In the genomic region with DNA sequence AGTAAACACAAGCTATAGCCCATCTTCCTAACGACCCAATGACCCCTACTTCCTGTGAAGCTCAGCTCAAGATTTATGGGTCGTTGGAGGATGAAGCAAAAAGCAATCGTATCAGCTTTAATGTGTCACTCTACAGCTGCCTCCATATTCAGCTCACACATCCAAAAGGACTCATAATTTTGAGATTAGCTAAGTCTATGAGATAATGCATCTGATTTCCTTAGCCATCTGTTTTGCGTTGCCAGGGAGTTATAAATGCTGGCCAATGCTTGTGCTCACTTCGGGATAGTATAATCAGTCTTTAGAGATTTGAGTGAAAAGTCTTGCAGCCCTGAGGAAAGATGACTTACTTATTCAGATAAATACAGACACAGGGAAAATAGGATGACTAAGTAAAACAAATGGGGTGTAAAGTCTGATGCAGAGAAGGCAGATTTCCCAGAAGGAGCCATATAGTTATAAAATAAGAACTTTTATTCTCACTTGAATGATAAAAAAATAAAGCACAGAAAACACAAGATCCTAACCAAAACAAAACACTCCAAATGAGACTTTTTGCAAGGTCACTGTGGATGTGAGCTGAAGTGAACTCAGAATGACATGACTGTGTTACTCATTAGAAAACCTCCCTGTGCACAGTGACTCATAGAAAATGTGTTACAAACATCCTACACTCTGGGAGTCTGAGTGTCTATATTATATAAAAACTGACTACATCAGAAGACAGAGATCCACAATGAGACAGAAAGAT, we compare ENCODE assay signal across 12 mouse cellular contexts.
A peak's percentile ranks its signal among the peaks of the same experiment; 100 is the strongest.
DNase-seq lines count a peak whose midpoint lies in the region; ATAC-seq and TF ChIP-seq lines count a peak whose summit lies in the region.
"Had no signal": no experiment of that assay in that cellular context is flagged by ENCODE, and none has a peak within 500 bp of the region (broad histone marks: within the 10 kb centered on the region; RNA-seq: fewer than 3 reads in every experiment).

No protein-coding gene starts in this region.

- 0 out of 2 replicates have a peak, but pooled peaks have one; percentile 15 for ATAC-seq in intestine, embryonic 15.5 days
- ATAC-seq in intestine, embryonic 16.5 days = no peak
- ATAC-seq in midbrain, embryonic 11.5 days (ENCODE audit: low FRiP score) = no peak
- ATAC-seq in midbrain, embryonic 16.5 days = no peak
- ATAC-seq in hindbrain, embryonic 11.5 days (ENCODE audit: low FRiP score) = no peak
- ATAC-seq: inflammation-experienced regulatory T-cells, adult 6 months had no signal

- H3K9ac ChIP-seq in intestine, embryonic 15.5 days = no peak overlapping the region
- no peak overlapping the region for H3K9ac ChIP-seq in intestine, embryonic 16.5 days (ENCODE audit: low read depth, low read length)
- no peak overlapping the region for H3K9ac ChIP-seq in midbrain, embryonic 11.5 days (ENCODE audit: low read length)
- no peak overlapping the region for H3K9ac ChIP-seq in midbrain, embryonic 16.5 days (ENCODE audit: low read depth, low read length)
- H3K9ac ChIP-seq in hindbrain, embryonic 11.5 days (ENCODE audit: low read depth, low read length) = no peak overlapping the region
- H3K9ac ChIP-seq: embryonic facial prominence, embryonic 12.5 days; heart, embryonic 13.5 days; midbrain, embryonic 12.5 days had no signal

- no peaks in the 10 kb centered on the region for H3K4me1 ChIP-seq in intestine, embryonic 15.5 days (replicated peaks)
- no peaks in the 10 kb centered on the region for H3K4me1 ChIP-seq in intestine, embryonic 16.5 days (ENCODE audit: control insufficient read depth, insufficient read depth, low read length)
- H3K4me1 ChIP-seq in midbrain, embryonic 11.5 days (ENCODE audit: control insufficient read depth, insufficient read depth, low read length) = no peaks in the 10 kb centered on the region
- peaks cover 9% of the 10 kb centered on the region for H3K4me1 ChIP-seq in midbrain, embryonic 16.5 days (ENCODE audit: control insufficient read depth, insufficient read depth, low read length)
- no peaks in the 10 kb centered on the region for H3K4me1 ChIP-seq in hindbrain, embryonic 11.5 days (replicated peaks; ENCODE audit: control insufficient read depth, insufficient read depth, low read length)
- H3K4me1 ChIP-seq: embryonic facial prominence, embryonic 12.5 days; heart, embryonic 13.5 days had no signal

- TF ChIP-seq POLR2A in myocyte (IDR thresholded peaks at IDR 0.05; ENCODE audit: insufficient read length, low read depth) = no peak

- no peaks in the 10 kb centered on the region for H3K36me3 ChIP-seq in intestine, embryonic 15.5 days
- no peaks in the 10 kb centered on the region for H3K36me3 ChIP-seq in intestine, embryonic 16.5 days (ENCODE audit: control insufficient read depth, insufficient read depth, low read length)
- no peaks in the 10 kb centered on the region for H3K36me3 ChIP-seq in midbrain, embryonic 11.5 days (ENCODE audit: control insufficient read depth, insufficient read depth, low read length)
- no peaks in the 10 kb centered on the region for H3K36me3 ChIP-seq in midbrain, embryonic 16.5 days (ENCODE audit: control insufficient read depth, insufficient read depth, low read length)
- H3K36me3 ChIP-seq in myocyte (ENCODE audit: control insufficient read depth, insufficient read depth) = no peaks in the 10 kb centered on the region
- H3K36me3 ChIP-seq in hindbrain, embryonic 11.5 days (ENCODE audit: control insufficient read depth, insufficient read depth, low read length) = no peaks in the 10 kb centered on the region
- H3K36me3 ChIP-seq: embryonic facial prominence, embryonic 12.5 days; heart, embryonic 13.5 days; midbrain, embryonic 12.5 days had no signal

- no peak overlapping the region for H3K27ac ChIP-seq in intestine, embryonic 15.5 days
- H3K27ac ChIP-seq in intestine, embryonic 16.5 days (ENCODE audit: low read length) = no peak overlapping the region
- no peak overlapping the region for H3K27ac ChIP-seq in midbrain, embryonic 11.5 days (ENCODE audit: low read depth, low read length)
- no peak overlapping the region for H3K27ac ChIP-seq in midbrain, embryonic 16.5 days (ENCODE audit: low read length)
- no peak overlapping the region for H3K27ac ChIP-seq in hindbrain, embryonic 11.5 days (ENCODE audit: low read depth, low read length)
- H3K27ac ChIP-seq: embryonic facial prominence, embryonic 12.5 days; heart, embryonic 13.5 days; midbrain, embryonic 12.5 days had no signal

- no peaks in the 10 kb centered on the region for H3K27me3 ChIP-seq in intestine, embryonic 15.5 days (replicated peaks)
- no peaks in the 10 kb centered on the region for H3K27me3 ChIP-seq in intestine, embryonic 16.5 days (replicated peaks; ENCODE audit: control insufficient read depth, insufficient read depth, low read length)
- no peaks in the 10 kb centered on the region for H3K27me3 ChIP-seq in midbrain, embryonic 11.5 days (ENCODE audit: control insufficient read depth, insufficient read depth, low read length)
- H3K27me3 ChIP-seq in midbrain, embryonic 16.5 days (ENCODE audit: control insufficient read depth, insufficient read depth, low read depth, low read length) = no peaks in the 10 kb centered on the region
- no peaks in the 10 kb centered on the region for H3K27me3 ChIP-seq in myocyte (ENCODE audit: control insufficient read depth, insufficient read depth, insufficient read length)
- H3K27me3 ChIP-seq in hindbrain, embryonic 11.5 days (ENCODE audit: control insufficient read depth, insufficient read depth, low read length) = no peaks in the 10 kb centered on the region
- H3K27me3 ChIP-seq: embryonic facial prominence, embryonic 12.5 days; heart, embryonic 13.5 days; midbrain, embryonic 12.5 days had no signal

- no peak overlapping the region for H3ac ChIP-seq in myocyte (ENCODE audit: control insufficient read depth, insufficient read length)

- 23% methylated on average over 5 of the region's 5 CpGs for WGBS in intestine, embryonic 15.5 days
- 20% methylated on average over 5 of the region's 5 CpGs for WGBS in intestine, embryonic 16.5 days
- WGBS in midbrain, embryonic 11.5 days = 60% methylated on average over 5 of the region's 5 CpGs
- 56% methylated on average over 5 of the region's 5 CpGs for WGBS in midbrain, embryonic 16.5 days
- 52% methylated on average over 5 of the region's 5 CpGs for WGBS in hindbrain, embryonic 11.5 days

- H3K9me3 ChIP-seq in intestine, embryonic 15.5 days = no peaks in the 10 kb centered on the region
- no peaks in the 10 kb centered on the region for H3K9me3 ChIP-seq in intestine, embryonic 16.5 days (ENCODE audit: control insufficient read depth, low read length)
- H3K9me3 ChIP-seq in midbrain, embryonic 11.5 days (ENCODE audit: control insufficient read depth, low read length) = no peaks in the 10 kb centered on the region
- no peaks in the 10 kb centered on the region for H3K9me3 ChIP-seq in midbrain, embryonic 16.5 days (replicated peaks; ENCODE audit: control insufficient read depth, low read length, poor library complexity, severe bottlenecking)
- H3K9me3 ChIP-seq in hindbrain, embryonic 11.5 days (ENCODE audit: control insufficient read depth, low read length) = no peaks in the 10 kb centered on the region
- H3K9me3 ChIP-seq: embryonic facial prominence, embryonic 12.5 days; heart, embryonic 13.5 days; midbrain, embryonic 12.5 days had no signal

- peak; percentile 62 for DNase-seq in midbrain, embryonic 11.5 days (ENCODE audit: low spot score, missing footprints)
- peak; percentile 49 for DNase-seq in embryo, embryonic 11 days
- DNase-seq in hindbrain, embryonic 11.5 days (ENCODE audit: low spot score) = no peak
- DNase-seq: liver had no signal

- no peak overlapping the region for H3K4me2 ChIP-seq in intestine, embryonic 15.5 days (replicated peaks)
- no peak overlapping the region for H3K4me2 ChIP-seq in intestine, embryonic 16.5 days (ENCODE audit: low read depth, low read length)
- no peak overlapping the region for H3K4me2 ChIP-seq in midbrain, embryonic 11.5 days
- no peak overlapping the region for H3K4me2 ChIP-seq in midbrain, embryonic 16.5 days (ENCODE audit: low read length)
- peak overlapping the region; percentile 55 for H3K4me2 ChIP-seq in myocyte (ENCODE audit: low read depth)
- no peak overlapping the region for H3K4me2 ChIP-seq in hindbrain, embryonic 11.5 days (replicated peaks; ENCODE audit: low read depth, low read length)
- H3K4me2 ChIP-seq: embryonic facial prominence, embryonic 12.5 days; heart, embryonic 13.5 days; midbrain, embryonic 12.5 days had no signal

- no peaks in the 10 kb centered on the region for H3K79me2 ChIP-seq in myocyte (ENCODE audit: control insufficient read depth, insufficient read depth)

- no peak overlapping the region for H3K4me3 ChIP-seq in intestine, embryonic 15.5 days (replicated peaks)
- no peak overlapping the region for H3K4me3 ChIP-seq in intestine, embryonic 16.5 days (ENCODE audit: low read length)
- no peak overlapping the region for H3K4me3 ChIP-seq in midbrain, embryonic 11.5 days (ENCODE audit: low read depth, low read length)
- no peak overlapping the region for H3K4me3 ChIP-seq in midbrain, embryonic 16.5 days (ENCODE audit: low read depth, low read length)
- H3K4me3 ChIP-seq in myocyte = no peak overlapping the region
- H3K4me3 ChIP-seq in hindbrain, embryonic 11.5 days (ENCODE audit: low read depth, low read length) = no peak overlapping the region
- H3K4me3 ChIP-seq: embryonic facial prominence, embryonic 12.5 days; heart, embryonic 13.5 days; midbrain, embryonic 12.5 days had no signal

TF ChIP-seq in myocyte, 11 proteins besides CTCF, POLR2A, EP300 and RAD21:
- no peak for TF ChIP-seq TCF3 (IDR thresholded peaks at IDR 0.05; ENCODE audit: insufficient read length, low read depth)
